ENCODE assay signal across 8 mouse cellular contexts in the genomic region with DNA sequence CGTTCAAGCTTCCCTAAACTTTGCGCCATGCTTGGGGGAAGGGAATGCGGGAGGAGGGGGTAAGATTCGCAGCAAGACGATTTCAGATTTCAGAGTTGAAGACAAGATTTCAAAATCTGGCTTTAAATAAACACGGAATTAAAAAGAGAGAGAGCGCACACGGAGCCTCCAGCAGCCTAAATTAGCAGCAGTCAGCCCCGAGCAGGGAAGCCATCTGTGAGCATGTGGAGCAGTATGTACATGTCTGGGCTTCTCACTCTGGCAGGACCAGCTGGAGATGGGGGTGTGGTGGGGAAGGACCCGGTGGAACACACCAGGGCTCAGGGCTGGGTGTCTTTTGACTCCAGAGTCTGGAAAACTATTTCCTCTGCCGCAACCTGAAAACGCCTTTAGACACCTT. TPM values are rescaled to one million over a fixed set of nuclear protein-coding genes. Genes with fewer than 3 reads are reported as not detected.
DNase-seq lines count a peak whose midpoint lies in the region; ATAC-seq and TF ChIP-seq lines count a peak whose summit lies in the region.

No protein-coding gene starts in this region.

- ATAC-seq in kidney, embryonic 16.5 days (ENCODE audit: low FRiP score, low TSS enrichment): no peak
- ATAC-seq in hindbrain, postnatal 0 days: no peak
- ATAC-seq in liver, embryonic 16.5 days (ENCODE audit: low read depth): no peak

- DNase-seq in kidney, adult 18-20 months: no peak
- DNase-seq in brain, embryonic 18.5 days (ENCODE audit: low read depth, low spot score): peak; percentile 66
- no peak for DNase-seq in hindbrain, postnatal 0 days (ENCODE audit: low spot score)
- no peak for DNase-seq in thymus, postnatal 10 days (ENCODE audit: low spot score in 2 of 2)
- DNase-seq in gastrocnemius, postnatal 14 days: no peak
- DNase-seq in cerebellum, adult 9-10 months: no peak

- no peaks in the 10 kb centered on the region for H3K9me3 ChIP-seq in kidney, embryonic 16.5 days (ENCODE audit: low read length)
- H3K9me3 ChIP-seq in hindbrain, postnatal 0 days (ENCODE audit: low read length): no peaks in the 10 kb centered on the region
- no peaks in the 10 kb centered on the region for H3K9me3 ChIP-seq in liver, embryonic 16.5 days (replicated peaks; ENCODE audit: control insufficient read depth, low read length)

- peaks cover 74% of the 10 kb centered on the region for H3K4me1 ChIP-seq in kidney, embryonic 16.5 days (ENCODE audit: insufficient read depth, low read length)
- peaks cover 26% of the 10 kb centered on the region for H3K4me1 ChIP-seq in hindbrain, postnatal 0 days (ENCODE audit: insufficient read depth, low read length)
- H3K4me1 ChIP-seq in liver, embryonic 16.5 days (ENCODE audit: control insufficient read depth, low read depth, low read length): peaks cover 34% of the 10 kb centered on the region

- H3K27ac ChIP-seq in kidney, embryonic 16.5 days (ENCODE audit: low read length): no peak overlapping the region; the same call in 1 of the 2 replicates
- no peak overlapping the region for H3K27ac ChIP-seq in hindbrain, postnatal 0 days
- peak overlapping the region; percentile 31 for H3K27ac ChIP-seq in liver, embryonic 16.5 days (ENCODE audit: low read length)

- no peaks in the 10 kb centered on the region for H3K27me3 ChIP-seq in kidney, embryonic 16.5 days (ENCODE audit: insufficient read depth, low read length)
- no peaks in the 10 kb centered on the region for H3K27me3 ChIP-seq in hindbrain, postnatal 0 days (ENCODE audit: insufficient read depth, low read length)
- peaks cover 15% of the 10 kb centered on the region for H3K27me3 ChIP-seq in liver, embryonic 16.5 days (ENCODE audit: control insufficient read depth, insufficient read depth, low read depth, low read length)

- 0 out of 2 replicates have a peak overlapping the region, but pooled peaks have one; percentile 1 for H3K9ac ChIP-seq in kidney, embryonic 16.5 days (replicated peaks; ENCODE audit: low read length)
- no peak overlapping the region for H3K9ac ChIP-seq in hindbrain, postnatal 0 days (replicated peaks; ENCODE audit: low read length)
- H3K9ac ChIP-seq in liver, embryonic 16.5 days (ENCODE audit: low read depth, low read length): no peak overlapping the region

- no peak overlapping the region for H3K4me2 ChIP-seq in kidney, embryonic 16.5 days (replicated peaks; ENCODE audit: low read depth, low read length)
- 0 out of 2 replicates have a peak overlapping the region, but pooled peaks have one; percentile 11 for H3K4me2 ChIP-seq in hindbrain, postnatal 0 days (ENCODE audit: low read depth, low read length)
- no peak overlapping the region for H3K4me2 ChIP-seq in liver, embryonic 16.5 days (ENCODE audit: low read depth, low read length)

- TF ChIP-seq CTCF in hindbrain, postnatal 0 days (IDR thresholded peaks at IDR 0.05; ENCODE audit: low read depth): no peak

- 60% methylated on average over 12 of the region's 12 CpGs for WGBS in kidney, embryonic 16.5 days
- WGBS in hindbrain, postnatal 0 days: 41% methylated on average over 12 of the region's 12 CpGs
- 48% methylated on average over 12 of the region's 12 CpGs for WGBS in liver, embryonic 16.5 days (ENCODE audit: insufficient replicate concordance)

- intact Hi-C loops in gastrocnemius, postnatal 14 days (cut with DNase I; ENCODE audit: low total_unique reads): loop anchor here (5.0 kb wide), 1 partner anchor 55 kb away; no protein-coding TSS in a partner anchor

- no peaks in the 10 kb centered on the region for H3K36me3 ChIP-seq in kidney, embryonic 16.5 days (ENCODE audit: insufficient read depth, low read length)
- no peaks in the 10 kb centered on the region for H3K36me3 ChIP-seq in hindbrain, postnatal 0 days (ENCODE audit: insufficient read depth, low read length)
- H3K36me3 ChIP-seq in liver, embryonic 16.5 days (ENCODE audit: control insufficient read depth, insufficient read depth): no peaks in the 10 kb centered on the region

- no peak overlapping the region for H3K4me3 ChIP-seq in kidney, embryonic 16.5 days (ENCODE audit: low read length)
- no peak overlapping the region for H3K4me3 ChIP-seq in hindbrain, postnatal 0 days (ENCODE audit: low read length)
- no peak overlapping the region for H3K4me3 ChIP-seq in liver, embryonic 16.5 days (ENCODE audit: low read depth, low read length)

RNA-seq across cellular contexts. Expression of gene Baiap2, which starts 5.3 kb away (rescaled TPM):
- polyA plus RNA-seq in kidney, embryonic 16.5 days (2015; fragmentation: Nextera tagmentation; extraction: Ambion mirVana): 22.8 and 25.3 TPM in 2 replicates
- total RNA-seq in hindbrain, postnatal 0 days (2014; rRNA removed): 45.9 and 62.4 TPM in 2 replicates
- 30.8 and 31.5 TPM in 2 replicates for polyA plus RNA-seq in hindbrain, postnatal 0 days (2015; fragmentation: Nextera tagmentation; extraction: Ambion mirVana)
- polyA plus RNA-seq in liver, embryonic 16.5 days (2015; fragmentation: Nextera tagmentation; extraction: Ambion mirVana): 8.1 and 10.1 TPM in 2 replicates
- total RNA-seq in gastrocnemius, postnatal 14 days (2021): 1 to 10 TPM; 3.4 to 3.9 TPM

RNA-seq across cellular contexts. Expression of gene Chmp6, which starts 24.0 kb away (rescaled TPM):
- 110 and 114 TPM in 2 replicates for polyA plus RNA-seq in kidney, embryonic 16.5 days (2015; fragmentation: Nextera tagmentation; extraction: Ambion mirVana)
- total RNA-seq in hindbrain, postnatal 0 days (2014; rRNA removed): 102 and 117 TPM in 2 replicates
- 115 and 118 TPM in 2 replicates for polyA plus RNA-seq in hindbrain, postnatal 0 days (2015; fragmentation: Nextera tagmentation; extraction: Ambion mirVana)
- 23.5 and 25.4 TPM in 2 replicates for polyA plus RNA-seq in liver, embryonic 16.5 days (2015; fragmentation: Nextera tagmentation; extraction: Ambion mirVana)
- total RNA-seq in gastrocnemius, postnatal 14 days (2021): 10 to 100 TPM; 22.7 to 25.2 TPM
